Mouse (Mus musculus): ENCODE results near the gene Slc13a2. TPM values are rescaled to one million over a fixed set of nuclear protein-coding genes. Genes with fewer than 3 reads are reported as not detected.

The Slc13a2 gene
- polyA plus RNA-seq (2015; fragmentation: Nextera tagmentation; extraction: Ambion mirVana): 4.6 and 6.7 TPM in 2 replicates

GRCm38 (mm10) chr11:78422055-78422819 is at the start of gene Slc13a2:
Gene Slc13a2, minus strand, starts transcription at chr11:78422217.
- Histone ChIP-seq H3K9me3 (ENCODE audit: control insufficient read depth, low read length) (no peaks in the 10 kb centered on the region), H3K4me1 (ENCODE audit: control insufficient read depth, insufficient read depth, low read length) (peaks cover 3% of the 10 kb centered on the region), H3K4me3 (ENCODE audit: low read length) (no peak within 1 kb of the TSS), H3K4me2 (ENCODE audit: low read depth, low read length) (no peak within 1 kb of the TSS), H3K9ac (ENCODE audit: low read depth, low read length) (peak within 1 kb of the TSS; percentile 35; the same call in 1 of the 2 replicates), H3K27ac (ENCODE audit: low read length) (peak within 1 kb of the TSS; percentile 13; the same call in 1 of the 2 replicates), H3K27me3 (replicated peaks; ENCODE audit: control insufficient read depth, insufficient read depth, low read length) (no peaks in the 10 kb centered on the region), H3K36me3 (ENCODE audit: control insufficient read depth, insufficient read depth, low read length) (no peaks in the 10 kb centered on the region)
- 18% methylated on average over 13 of the region's 13 CpGs for WGBS
- peak; percentile 58 for ATAC-seq

DNA sequence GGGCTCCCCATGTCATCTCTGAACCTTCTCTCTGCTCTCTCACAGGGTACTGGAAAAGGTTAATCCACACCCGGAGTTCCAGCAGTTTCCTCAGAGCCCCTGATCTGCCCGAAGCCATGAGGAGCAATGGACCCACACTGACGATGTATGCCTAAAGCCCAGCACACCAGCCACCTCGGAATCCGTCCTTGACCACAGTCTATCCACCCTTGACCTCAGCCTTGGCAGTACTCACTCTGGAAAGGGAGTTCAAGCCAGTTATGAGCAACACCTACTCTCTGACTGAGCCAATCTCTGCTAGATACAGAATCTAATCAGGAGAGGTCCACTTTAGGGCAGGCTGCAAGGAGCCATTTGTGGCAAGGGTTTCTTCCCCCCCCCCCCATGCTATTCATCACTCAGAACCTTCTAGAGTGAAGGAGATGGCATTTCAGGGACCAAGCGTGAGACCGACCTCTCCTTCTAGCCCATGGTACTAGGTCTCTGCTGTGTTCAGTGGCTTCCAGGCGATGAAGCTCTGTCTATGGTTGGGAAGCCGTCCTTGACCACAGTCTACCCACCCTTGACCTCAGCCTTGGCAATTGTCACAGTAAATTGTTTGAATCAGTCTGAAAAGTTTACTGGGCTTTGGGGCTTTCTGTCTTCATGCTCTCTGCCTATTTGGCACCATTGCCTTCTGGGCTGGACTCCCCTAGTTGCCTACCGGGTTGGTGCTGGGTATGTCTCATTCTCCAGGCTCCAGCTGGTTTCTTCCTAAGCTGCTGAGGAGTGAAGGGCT is 49.5 kb upstream of the Slc13a2 start:
- no peak for ATAC-seq
- Histone ChIP-seq H3K9ac (ENCODE audit: low read depth, low read length) (no peak overlapping the region), H3K4me2 (ENCODE audit: low read depth, low read length) (no peak overlapping the region), H3K36me3 (ENCODE audit: control insufficient read depth, insufficient read depth, low read length) (no peaks in the 10 kb centered on the region), H3K4me3 (ENCODE audit: low read length) (no peak overlapping the region), H3K27me3 (replicated peaks; ENCODE audit: control insufficient read depth, insufficient read depth, low read length) (no peaks in the 10 kb centered on the region), H3K4me1 (ENCODE audit: control insufficient read depth, insufficient read depth, low read length) (peaks cover 1% of the 10 kb centered on the region), H3K9me3 (ENCODE audit: control insufficient read depth, low read length) (no peaks in the 10 kb centered on the region), H3K27ac (ENCODE audit: low read length) (no peak overlapping the region)
- 91% methylated on average over 10 of the region's 10 CpGs for WGBS

DNA sequence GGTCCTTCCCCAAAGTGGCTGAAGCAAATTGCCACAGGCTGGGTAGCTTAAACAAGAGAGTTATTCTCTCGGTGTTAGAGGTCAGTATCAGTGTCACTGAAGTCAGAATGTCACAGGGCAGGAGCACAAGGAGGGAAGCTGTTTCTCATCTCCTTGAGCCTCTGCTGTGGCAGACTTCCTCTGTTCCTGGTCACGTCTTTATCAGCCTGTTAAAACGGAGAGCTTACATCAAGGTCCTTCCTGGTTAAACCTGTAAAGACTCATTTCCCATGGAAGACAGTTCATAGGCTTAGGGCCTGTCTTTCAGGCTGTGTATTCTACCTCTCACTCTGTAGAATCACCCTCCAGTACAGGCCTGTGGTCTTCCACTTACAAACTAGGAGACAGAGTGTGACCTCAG is 45.9 kb upstream of the Slc13a2 start:
- Histone ChIP-seq H3K4me3 (ENCODE audit: low read length) (no peak overlapping the region), H3K27ac (ENCODE audit: low read length) (no peak overlapping the region), H3K27me3 (replicated peaks; ENCODE audit: control insufficient read depth, insufficient read depth, low read length) (no peaks in the 10 kb centered on the region), H3K9me3 (ENCODE audit: control insufficient read depth, low read length) (no peaks in the 10 kb centered on the region), H3K9ac (ENCODE audit: low read depth, low read length) (no peak overlapping the region), H3K4me1 (ENCODE audit: control insufficient read depth, insufficient read depth, low read length) (peaks cover 22% of the 10 kb centered on the region), H3K36me3 (ENCODE audit: control insufficient read depth, insufficient read depth, low read length) (no peaks in the 10 kb centered on the region), H3K4me2 (ENCODE audit: low read depth, low read length) (no peak overlapping the region)
- ATAC-seq: no peak
- 53% methylated on average over 3 of the region's 3 CpGs for WGBS

GRCm38 (mm10) chr11:78467515-78467914 is 45.5 kb upstream of the Slc13a2 start:
- WGBS: 78% methylated on average over 7 of the region's 7 CpGs
- no peak for ATAC-seq

DNA sequence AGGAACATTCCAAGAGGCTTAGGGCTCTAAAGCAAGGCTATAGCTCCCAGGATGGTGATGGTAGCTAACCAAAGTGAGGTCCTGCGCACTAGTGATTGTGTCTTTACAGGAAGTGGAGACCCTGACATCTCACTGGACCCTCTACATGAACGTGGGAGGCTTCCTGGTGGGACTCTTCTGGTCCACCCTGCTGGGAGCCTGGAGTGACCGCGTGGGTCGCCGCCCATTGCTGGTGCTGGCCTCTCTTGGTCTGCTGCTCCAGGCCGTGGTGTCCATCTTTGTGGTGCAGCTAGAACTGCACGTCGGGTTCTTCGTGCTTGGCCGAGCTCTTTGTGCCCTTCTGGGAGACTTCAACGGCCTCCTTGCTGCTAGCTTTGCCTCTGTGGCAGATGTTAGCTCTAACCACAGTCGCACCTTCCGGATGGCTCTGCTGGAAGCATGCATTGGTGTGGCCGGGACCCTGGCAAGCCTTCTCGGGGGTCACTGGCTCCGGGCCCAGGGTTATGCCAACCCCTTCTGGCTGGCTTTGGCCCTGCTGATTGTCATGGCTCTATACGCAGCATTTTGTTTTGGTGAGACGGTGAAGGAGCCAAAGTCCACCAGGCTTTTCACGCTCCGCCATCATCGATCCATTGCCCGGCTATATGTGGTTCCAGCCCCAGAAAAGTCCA is 44.4 kb upstream of the Slc13a2 start:
- Histone ChIP-seq H3K4me3 (ENCODE audit: low read length) (peak overlapping the region; percentile 65), H3K27ac (ENCODE audit: low read length) (peak overlapping the region; percentile 82; the same call in 1 of the 2 replicates), H3K27me3 (replicated peaks; ENCODE audit: control insufficient read depth, insufficient read depth, low read length) (no peaks in the 10 kb centered on the region), H3K9me3 (ENCODE audit: control insufficient read depth, low read length) (peaks cover 5% of the 10 kb centered on the region; the same call in 1 of the 2 replicates), H3K9ac (ENCODE audit: low read depth, low read length) (peak overlapping the region; percentile 77), H3K36me3 (ENCODE audit: control insufficient read depth, insufficient read depth, low read length) (no peaks in the 10 kb centered on the region), H3K4me2 (ENCODE audit: low read depth, low read length) (peak overlapping the region; percentile 69), H3K4me1 (ENCODE audit: control insufficient read depth, insufficient read depth, low read length) (peaks cover 22% of the 10 kb centered on the region)
- WGBS: 68% methylated on average over 23 of the region's 23 CpGs
- 0 out of 2 replicates have a peak, but pooled peaks have one; percentile 0 for ATAC-seq

More at GRCm38 (mm10) chr11:78467515-78467914, 45.5 kb upstream of the Slc13a2 start:
- Histone ChIP-seq H3K9ac (ENCODE audit: low read depth, low read length) (no peak overlapping the region), H3K27me3 (replicated peaks; ENCODE audit: control insufficient read depth, insufficient read depth, low read length) (no peaks in the 10 kb centered on the region), H3K36me3 (ENCODE audit: control insufficient read depth, insufficient read depth, low read length) (no peaks in the 10 kb centered on the region), H3K4me1 (ENCODE audit: control insufficient read depth, insufficient read depth, low read length) (peaks cover 22% of the 10 kb centered on the region), H3K27ac (ENCODE audit: low read length) (no peak overlapping the region), H3K9me3 (ENCODE audit: control insufficient read depth, low read length) (no peaks in the 10 kb centered on the region), H3K4me3 (ENCODE audit: low read length) (no peak overlapping the region), H3K4me2 (ENCODE audit: low read depth, low read length) (no peak overlapping the region)

GRCm38 (mm10) chr11:78465568-78466180 is 43.7 kb upstream of the Slc13a2 start, which contains the start of gene Slc46a1:
Gene Slc46a1, plus strand, starts transcription at chr11:78465697.
- peak within 1 kb of the TSS; percentile 69 for H3K4me2 ChIP-seq (ENCODE audit: low read depth, low read length)
- H3K27me3 ChIP-seq (replicated peaks; ENCODE audit: control insufficient read depth, insufficient read depth, low read length): no peaks in the 10 kb centered on the region
- peak within 1 kb of the TSS; percentile 77 for H3K9ac ChIP-seq (ENCODE audit: low read depth, low read length)
- H3K4me1 ChIP-seq (ENCODE audit: control insufficient read depth, insufficient read depth, low read length): peaks cover 22% of the 10 kb centered on the region
- H3K9me3 ChIP-seq (ENCODE audit: control insufficient read depth, low read length): peaks cover 5% of the 10 kb centered on the region; the same call in 1 of the 2 replicates
- no peaks in the 10 kb centered on the region for H3K36me3 ChIP-seq (ENCODE audit: control insufficient read depth, insufficient read depth, low read length)
- H3K27ac ChIP-seq (ENCODE audit: low read length): peak within 1 kb of the TSS; percentile 82
- under 1% methylated on average over 41 of the region's 41 CpGs for WGBS
- peak within 1 kb of the TSS; percentile 65 for H3K4me3 ChIP-seq (ENCODE audit: low read length)
- peak; percentile 92 for ATAC-seq

DNA sequence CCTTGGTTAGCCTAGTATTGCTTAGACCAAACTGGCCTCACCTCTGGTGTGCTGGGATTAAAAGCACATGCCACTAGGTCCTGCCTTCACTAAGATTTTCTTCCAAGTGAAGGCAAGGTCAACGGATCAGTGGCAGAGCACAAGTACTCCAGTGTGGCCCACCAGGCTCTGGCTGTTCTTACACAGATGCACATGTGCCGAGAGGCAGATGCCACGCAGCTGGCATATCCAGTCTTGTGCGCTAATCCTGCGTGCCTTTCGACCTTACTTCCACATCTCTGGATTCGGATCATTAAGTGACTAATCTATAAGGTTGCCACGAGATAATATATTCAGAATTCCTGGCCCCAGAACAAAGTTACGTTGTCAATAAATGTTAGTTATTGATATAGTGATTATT is 43.1 kb upstream of the Slc13a2 start:
- peak overlapping the region; percentile 77; the same call in 1 of the 2 replicates for H3K9ac ChIP-seq (ENCODE audit: low read depth, low read length)
- H3K4me1 ChIP-seq (ENCODE audit: control insufficient read depth, insufficient read depth, low read length): peaks cover 22% of the 10 kb centered on the region
- no peak for ATAC-seq
- peak overlapping the region; percentile 65 for H3K4me3 ChIP-seq (ENCODE audit: low read length)
- 27% methylated on average over 9 of the region's 9 CpGs for WGBS
- no peaks in the 10 kb centered on the region for H3K27me3 ChIP-seq (replicated peaks; ENCODE audit: control insufficient read depth, insufficient read depth, low read length)
- H3K27ac ChIP-seq (ENCODE audit: low read length): no peak overlapping the region
- H3K9me3 ChIP-seq (ENCODE audit: control insufficient read depth, low read length): peaks cover 5% of the 10 kb centered on the region; the same call in 1 of the 2 replicates
- no peaks in the 10 kb centered on the region for H3K36me3 ChIP-seq (ENCODE audit: control insufficient read depth, insufficient read depth, low read length)
- H3K4me2 ChIP-seq (ENCODE audit: low read depth, low read length): peak overlapping the region; percentile 69

GRCm38 (mm10) chr11:78463286-78464036 is 41.4 kb upstream of the Slc13a2 start:
- ATAC-seq: peak; percentile 50
- no peak overlapping the region for H3K9ac ChIP-seq (ENCODE audit: low read depth, low read length)
- H3K36me3 ChIP-seq (ENCODE audit: control insufficient read depth, insufficient read depth, low read length): no peaks in the 10 kb centered on the region
- no peak overlapping the region for H3K27ac ChIP-seq (ENCODE audit: low read length)
- 45% methylated on average over 13 of the region's 13 CpGs for WGBS
- peaks cover 5% of the 10 kb centered on the region; the same call in 1 of the 2 replicates for H3K9me3 ChIP-seq (ENCODE audit: control insufficient read depth, low read length)
- no peak overlapping the region for H3K4me3 ChIP-seq (ENCODE audit: low read length)
- no peaks in the 10 kb centered on the region for H3K27me3 ChIP-seq (replicated peaks; ENCODE audit: control insufficient read depth, insufficient read depth, low read length)
- peak overlapping the region; percentile 13; the same call in 1 of the 2 replicates for H3K4me2 ChIP-seq (ENCODE audit: low read depth, low read length)
- H3K4me1 ChIP-seq (ENCODE audit: control insufficient read depth, insufficient read depth, low read length): peaks cover 22% of the 10 kb centered on the region

Measured in intestine, embryonic 16.5 days (tissue).